Mouse (Mus musculus): ENCODE data around the gene Rad9b.

The Rad9b gene

GRCm38 (mm10) chr5:122310699-122311098, 43.3 kb downstream of the Rad9b start:
- no peak for DNase-seq

- no peak for DNase-seq
Measured at GRCm38 (mm10) chr5:122306536-122306935, 47.5 kb downstream of the Rad9b start.

GRCm38 (mm10) chr5:122305472-122305871, 48.6 kb downstream of the Rad9b start:
- no peak for DNase-seq

GRCm38 (mm10) chr5:122304541-122304940, 49.5 kb downstream of the Rad9b start:
- DNase-seq = no peak

- DNase-seq = no peak
Measured at GRCm38 (mm10) chr5:122303937-122304336, 50.1 kb downstream of the Rad9b start.

GRCm38 (mm10) chr5:122302810-122303745, 51.0 kb downstream of the Rad9b start:
- DNase-seq = peak in 1 of 2 experiments; percentile 41

GRCm38 (mm10) chr5:122300071-122300518, 53.9 kb downstream of the Rad9b start:
- DNase-seq = no peak

- DNase-seq = no peak
Measured at GRCm38 (mm10) chr5:122295113-122295935, 58.7 kb downstream of the Rad9b start.

- DNase-seq = no peak
Measured at GRCm38 (mm10) chr5:122294219-122294735, 59.8 kb downstream of the Rad9b start.

GRCm38 (mm10) chr5:122293131-122293530, 60.9 kb downstream of the Rad9b start:
- DNase-seq = no peak

- no peak for DNase-seq
Measured at GRCm38 (mm10) chr5:122291553-122292339, 62.3 kb downstream of the Rad9b start.

GRCm38 (mm10) chr5:122291149-122291548, 62.9 kb downstream of the Rad9b start:
- no peak for DNase-seq

- DNase-seq = no peak
Measured at GRCm38 (mm10) chr5:122288147-122288811, 65.8 kb downstream of the Rad9b start.

- no peak for DNase-seq
Measured at GRCm38 (mm10) chr5:122287026-122287425, 67.0 kb downstream of the Rad9b start.

- no peak for DNase-seq
Measured at GRCm38 (mm10) chr5:122286191-122286590, 67.8 kb downstream of the Rad9b start.

- no peak for DNase-seq
Measured at GRCm38 (mm10) chr5:122285767-122286150, 68.3 kb downstream of the Rad9b start.

- peak; percentile 61 to 75 for DNase-seq
Measured at GRCm38 (mm10) chr5:122285029-122285766, 68.8 kb downstream of the Rad9b start.

GRCm38 (mm10) chr5:122284183-122285028, 69.6 kb downstream of the Rad9b start, which contains the start of gene Pptc7:
Gene Pptc7 (plus strand): TSS chr5:122284365.
- peak; percentile 96 to 97 for DNase-seq

GRCm38 (mm10) chr5:122283828-122284182, 70.2 kb downstream of the Rad9b start:
- DNase-seq = no peak

GRCm38 (mm10) chr5:122280827-122281462, 73.1 kb downstream of the Rad9b start:
- peak; percentile 48 to 73 for DNase-seq

Measured in kidney, postnatal 4 days (tissue).